Mouse (Mus musculus): ENCODE data around the gene B4galnt3.

GRCm38 (mm10) chr6:120240461-120240860 lies 53.9 kb downstream of the B4galnt3 start:
- TF ChIP-seq POLR2A (IDR thresholded peaks at IDR 0.05; ENCODE audit: borderline replicate concordance, low read depth, low read length) (no peak), CTCF (IDR thresholded peaks at IDR 0.05; ENCODE audit: low read depth, low read length) (no peak)
